Mouse (Mus musculus) right cerebral cortex, adult 18-20 months (tissue): ENCODE measurements at regions not wholly inside any gene's neighbourhood (a gene's known extent, or its start where the extent isn't known, plus 50 kb on each side); places are given as distances from the start of the nearest gene placed in this dataset.

Source experiments
- DNase-seq: peaks from one replicate; pipeline ENCODE4 v3.0.0; 2022; ENCODE audit warnings: mixed read lengths

GRCm38 (mm10) chr9:73331066-73331465, 217.8 kb downstream of the Rsl24d1 start:
- DNase-seq: no peak

GRCm38 (mm10) chr9:73336039-73336438, 222.8 kb downstream of the Rsl24d1 start:
- peak; percentile 23 for DNase-seq

- peak; percentile 13 for DNase-seq
Observed at GRCm38 (mm10) chr9:73337045-73337740, 224.0 kb downstream of the Rsl24d1 start.

- DNase-seq: no peak
Observed at GRCm38 (mm10) chr9:73355876-73356275, 242.7 kb downstream of the Rsl24d1 start.

GRCm38 (mm10) chr9:73358968-73359367, 245.7 kb downstream of the Rsl24d1 start:
- DNase-seq: no peak

GRCm38 (mm10) chr9:73380768-73381167, 267.5 kb downstream of the Rsl24d1 start:
- DNase-seq: no peak

GRCm38 (mm10) chr9:73392036-73392435, 278.8 kb downstream of the Rsl24d1 start:
- no peak for DNase-seq

GRCm38 (mm10) chr9:73413367-73413930, 300.2 kb downstream of the Rsl24d1 start:
- DNase-seq: no peak

- DNase-seq: no peak
Observed at GRCm38 (mm10) chr9:73416084-73416777, 303.0 kb downstream of the Rsl24d1 start.
